Mouse (Mus musculus) ES-E14 (cell line): ENCODE measurements around the gene Aco2.

ENCODE experiments used
- HCFC1 ChIP-seq: IDR thresholded peaks from 2 replicates; pipeline ENCODE4 v1.6.1; 2012; ENCODE audit warnings: low read length, inconsistent platforms, borderline replicate concordance; ENCODE audit not compliant: insufficient read depth
- ZC3H11A ChIP-seq: IDR thresholded peaks from 2 replicates; pipeline ENCODE4 v1.6.1; 2012; ENCODE audit warnings: low read depth, mild to moderate bottlenecking, inconsistent platforms, low read length, borderline replicate concordance

DNA sequence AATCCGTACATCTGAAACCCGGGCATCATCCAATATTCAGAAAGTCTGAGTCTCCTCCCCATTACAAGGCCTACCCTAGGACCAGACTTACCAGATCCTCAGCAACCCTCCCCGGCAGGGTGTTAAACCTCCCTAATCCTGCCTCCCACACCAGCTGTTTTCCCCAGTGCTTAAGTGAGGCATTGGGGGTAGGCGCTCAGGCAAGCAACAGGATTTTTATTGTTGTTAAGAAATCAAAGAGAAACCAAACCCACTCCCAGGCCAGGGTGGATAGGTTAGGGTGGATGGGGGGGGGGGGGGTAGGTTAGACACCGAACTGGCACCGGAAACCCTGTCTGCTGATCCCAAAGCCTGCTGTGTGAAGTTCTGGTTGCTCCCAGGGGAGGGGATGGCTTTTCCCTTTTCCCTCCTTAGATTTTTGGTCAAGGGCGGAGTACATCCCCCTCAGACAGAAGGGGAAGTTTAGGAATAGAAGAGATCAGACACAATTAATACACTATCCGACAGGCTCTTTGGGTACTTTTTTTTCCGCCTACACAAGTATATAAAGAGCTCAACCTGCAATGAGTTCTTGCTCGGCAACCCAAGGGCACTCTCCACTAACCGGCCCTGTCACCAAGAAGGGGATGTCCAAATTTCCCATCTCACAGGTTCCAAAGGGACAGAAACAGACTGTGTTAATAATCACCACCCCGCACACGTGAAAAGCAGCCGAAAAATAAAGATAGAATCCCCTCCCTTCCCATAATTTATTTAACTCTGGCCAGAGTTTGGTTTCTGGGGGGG lies 15.0 kb upstream of the Aco2 start:
- TF ChIP-seq HCFC1 (no peak), ZC3H11A (no peak)
